In the genomic region with DNA sequence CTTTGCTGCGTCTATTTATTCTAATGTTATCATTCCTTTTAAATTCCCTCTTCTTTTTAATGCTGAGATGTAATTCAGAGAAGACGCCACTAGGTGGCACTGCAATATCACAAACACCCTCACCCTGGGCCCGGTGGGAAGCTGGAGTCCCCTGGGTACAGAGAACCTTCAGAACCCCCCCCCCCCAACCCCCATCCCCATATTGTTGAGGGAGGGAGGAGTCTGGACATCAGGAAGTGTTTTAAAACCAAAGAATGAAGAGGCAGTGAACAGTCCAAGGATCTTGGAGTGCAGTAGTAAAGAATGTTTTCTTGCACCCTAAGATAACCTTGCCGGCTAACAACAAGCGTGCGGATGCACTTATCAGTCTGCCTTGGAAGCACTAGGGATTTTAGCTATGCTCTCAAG, we compare ENCODE assay signal across 8 mouse cellular contexts. TPM values are rescaled to one million over a fixed set of nuclear protein-coding genes. Genes with fewer than 3 reads are reported as not detected.
DNase-seq lines count a peak whose midpoint lies in the region; ATAC-seq lines count a peak whose summit lies in the region.

No protein-coding gene starts in this region.

- H3K27ac ChIP-seq in heart, embryonic 14.5 days (replicated peaks in 1 of 2; ENCODE audit: control insufficient read depth in 1 of 2, insufficient read depth in 1 of 2, low read depth in 2 of 2, low read length in 2 of 2) = peak overlapping the region in 1 of 2 experiments; percentile 3; a peak in 1 of 4 replicates
- no peak overlapping the region for H3K27ac ChIP-seq in limb, embryonic 10.5 days

- H3K36me3 ChIP-seq in heart, embryonic 14.5 days (ENCODE audit: control insufficient read depth, insufficient read depth, low read length) = no peaks in the 10 kb centered on the region
- H3K36me3 ChIP-seq in limb, embryonic 10.5 days = no peaks in the 10 kb centered on the region

- H3K4me2 ChIP-seq in heart, embryonic 14.5 days (ENCODE audit: low read length) = peak overlapping the region; percentile 48

- H3K4me3 ChIP-seq in heart, embryonic 14.5 days (ENCODE audit: control insufficient read depth in 1 of 2, insufficient read depth in 1 of 2, low read depth in 1 of 2, low read length in 2 of 2) = no peak overlapping the region
- H3K4me3 ChIP-seq in limb, embryonic 10.5 days = no peak overlapping the region

- WGBS in heart, embryonic 14.5 days = 8% methylated on average over 6 of the region's 6 CpGs
- WGBS in limb, embryonic 10.5 days = 43% methylated on average over 6 of the region's 6 CpGs

- H3K4me1 ChIP-seq in heart, embryonic 14.5 days (ENCODE audit: control insufficient read depth in 2 of 2, insufficient read depth in 2 of 2, low read length in 2 of 2) = peaks cover 4 to 6% of the 10 kb centered on the region in 2 experiments; a peak in 3 of 4 replicates
- no peaks in the 10 kb centered on the region for H3K4me1 ChIP-seq in limb, embryonic 10.5 days

- H3K27me3 ChIP-seq in heart, embryonic 14.5 days (ENCODE audit: control insufficient read depth, insufficient read depth, low read length) = no peaks in the 10 kb centered on the region
- H3K27me3 ChIP-seq in limb, embryonic 10.5 days (ENCODE audit: low read depth, poor library complexity, severe bottlenecking) = no peaks in the 10 kb centered on the region

- H3K9me3 ChIP-seq in heart, embryonic 14.5 days (ENCODE audit: control insufficient read depth, low read length) = no peaks in the 10 kb centered on the region
- H3K9me3 ChIP-seq in limb, embryonic 10.5 days (replicated peaks) = no peaks in the 10 kb centered on the region

- H3K9ac ChIP-seq in heart, embryonic 14.5 days (ENCODE audit: low read length) = peak overlapping the region; percentile 2; the same call in 1 of the 2 replicates

- no peak for ATAC-seq in CD4-positive, CD25-positive, alpha-beta regulatory T cell, adult 4 months
- ATAC-seq in heart, embryonic 14.5 days (ENCODE audit: insufficient number of reproducible peaks, insufficient read depth, low FRiP score, low read depth) = peak; percentile 43; the same call in 1 of the 2 replicates

- peak; percentile 41 for DNase-seq in CD4-positive, CD25-positive, alpha-beta regulatory T cell, adult 2 months (ENCODE audit: low read depth, low spot score)
- peak; percentile 32 for DNase-seq in thymus, postnatal 0 days (ENCODE audit: low spot score)
- no peak for DNase-seq in thymus, postnatal 14 days
- peak; percentile 55 for DNase-seq in limb, embryonic 10.5 days (ENCODE audit: low spot score)
- peak; percentile 60 for DNase-seq in neural tube, embryonic 10.5 days (ENCODE audit: extremely low spot score, low spot score)
- DNase-seq in urinary bladder, postnatal 10 days (ENCODE audit: low spot score) = no peak

RNA-seq across cellular contexts. Expression of a gene that starts 32.2 kb away (rescaled TPM):
- under 1 TPM; 0.08 to 0.23 TPM for polyA plus RNA-seq in CD4-positive, CD25-positive, alpha-beta regulatory T cell, adult 4 months (2017; shearing (Covaris generic))
- 0.03 and 0.04 TPM in 2 replicates for polyA plus RNA-seq in thymus, postnatal 0 days (2015; fragmentation: Nextera tagmentation; extraction: Ambion mirVana)
- 0.42 and 0.59 TPM in 2 replicates for polyA plus RNA-seq in heart, embryonic 14.5 days (2014; fragmentation: Nextera tagmentation; extraction: Ambion mirVana)
- 0.05 TPM in 1 of 2 replicates, not detected in the other for polyA plus RNA-seq in limb, embryonic 10.5 days (2016; fragmentation: Nextera tagmentation; extraction: Ambion mirVana)

RNA-seq across cellular contexts. Expression of a gene that starts 32.3 kb away (rescaled TPM):
- not detected for polyA plus RNA-seq in CD4-positive, CD25-positive, alpha-beta regulatory T cell, adult 4 months (2017; shearing (Covaris generic))
- polyA plus RNA-seq in thymus, postnatal 0 days (2015; fragmentation: Nextera tagmentation; extraction: Ambion mirVana) = 0.06 and 0.09 TPM in 2 replicates
- 0.55 and 0.72 TPM in 2 replicates for polyA plus RNA-seq in heart, embryonic 14.5 days (2014; fragmentation: Nextera tagmentation; extraction: Ambion mirVana)
- polyA plus RNA-seq in limb, embryonic 10.5 days (2016; fragmentation: Nextera tagmentation; extraction: Ambion mirVana) = 0.03 and 0.04 TPM in 2 replicates

Comparison
In these comparisons a context has a peak if more than half of its experiments do, and no peak if none do; other contexts are left out.
1. DNase-seq: peak in CD4-positive, CD25-positive, alpha-beta regulatory T cell, adult 2 months (single experiment), thymus, postnatal 0 days (single experiment), limb, embryonic 10.5 days (single experiment) and neural tube, embryonic 10.5 days (single experiment); none in thymus, postnatal 14 days (single experiment) and urinary bladder, postnatal 10 days (single experiment).